ENCODE assay signal across 9 mouse cellular contexts in the genomic region with DNA sequence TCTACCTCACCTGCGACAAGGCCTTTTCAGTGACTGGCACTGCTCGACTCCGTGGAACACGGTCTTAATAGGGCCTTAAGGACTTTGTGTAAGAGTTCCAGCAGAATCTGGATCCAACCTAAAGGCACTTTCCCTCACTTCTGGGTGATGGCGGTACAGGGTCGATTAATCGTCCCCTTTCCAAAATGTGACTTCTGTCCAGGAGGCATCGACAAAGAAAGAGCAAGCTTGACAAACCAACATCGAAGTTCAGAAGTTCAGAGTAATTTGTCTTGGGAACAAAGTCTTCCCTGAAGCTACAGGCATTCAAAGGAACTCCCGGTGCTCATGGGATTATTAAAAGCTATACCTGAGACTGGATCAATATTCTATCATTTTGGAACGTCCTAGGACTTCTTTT. TPM values are rescaled to one million over a fixed set of nuclear protein-coding genes. Genes with fewer than 3 reads are reported as not detected.
A peak's percentile ranks its signal among the peaks of the same experiment; 100 is the strongest.
DNase-seq lines count a peak whose midpoint lies in the region; ATAC-seq and TF ChIP-seq lines count a peak whose summit lies in the region.
"Had no signal": no experiment of that assay in that cellular context is flagged by ENCODE, and none has a peak within 500 bp of the region (broad histone marks: within the 10 kb centered on the region; RNA-seq: fewer than 3 reads in every experiment).

No protein-coding gene starts in this region.

- no peak for TF ChIP-seq POLR2A in kidney, adult 2 months (IDR thresholded peaks at IDR 0.05; ENCODE audit: low read depth, low read length)

- H3K4me1 ChIP-seq in kidney, adult 2 months (ENCODE audit: control insufficient read depth, insufficient read depth, low read length) = peaks cover 11% of the 10 kb centered on the region
- peaks cover 13% of the 10 kb centered on the region for H3K4me1 ChIP-seq in embryonic facial prominence, embryonic 11.5 days (ENCODE audit: control insufficient read depth, insufficient read depth, low read length)
- peaks cover 33% of the 10 kb centered on the region for H3K4me1 ChIP-seq in hindbrain, embryonic 14.5 days (replicated peaks; ENCODE audit: control insufficient read depth, insufficient read depth, low read length)
- peaks cover 38% of the 10 kb centered on the region for H3K4me1 ChIP-seq in midbrain, embryonic 14.5 days (ENCODE audit: control insufficient read depth, insufficient read depth, low read length)

- ATAC-seq in embryonic facial prominence, embryonic 11.5 days (replicated peaks; ENCODE audit: insufficient number of reproducible peaks, low FRiP score, low TSS enrichment, low read depth) = no peak
- ATAC-seq in hindbrain, embryonic 14.5 days (ENCODE audit: low FRiP score) = no peak
- no peak for ATAC-seq in midbrain, embryonic 14.5 days (ENCODE audit: low FRiP score, low TSS enrichment)
- ATAC-seq in CD4-positive, CD25-positive, alpha-beta regulatory T cell, adult 4 months = no peak

- 25% methylated on average over 11 of the region's 11 CpGs for WGBS in kidney, adult 2 months
- 7% methylated on average over 11 of the region's 11 CpGs for WGBS in embryonic facial prominence, embryonic 11.5 days
- 6% methylated on average over 11 of the region's 11 CpGs for WGBS in hindbrain, embryonic 14.5 days
- 7% methylated on average over 11 of the region's 11 CpGs for WGBS in midbrain, embryonic 14.5 days

- no peaks in the 10 kb centered on the region for H3K9me3 ChIP-seq in embryonic facial prominence, embryonic 11.5 days (replicated peaks; ENCODE audit: control insufficient read depth, low read length)
- H3K9me3 ChIP-seq in hindbrain, embryonic 14.5 days (ENCODE audit: control insufficient read depth, low read length) = no peaks in the 10 kb centered on the region
- H3K9me3 ChIP-seq in midbrain, embryonic 14.5 days (ENCODE audit: control insufficient read depth, low read length) = no peaks in the 10 kb centered on the region

- TF ChIP-seq CTCF in kidney, adult 2 months (conservative IDR thresholded peaks at IDR 0.05; ENCODE audit: insufficient read depth, insufficient read length, low read depth, low read length) = no peak

- no peaks in the 10 kb centered on the region for H3K27me3 ChIP-seq in kidney, adult 2 months (replicated peaks; ENCODE audit: control insufficient read depth, insufficient read depth, low read length)
- 0 out of 2 replicates have a peak, but pooled peaks cover 2% of the 10 kb centered on the region for H3K27me3 ChIP-seq in embryonic facial prominence, embryonic 11.5 days (ENCODE audit: control insufficient read depth, insufficient read depth, low read length)
- peaks cover 11% of the 10 kb centered on the region; the same call in 1 of the 2 replicates for H3K27me3 ChIP-seq in hindbrain, embryonic 14.5 days (ENCODE audit: control insufficient read depth, insufficient read depth, low read length)
- peaks cover 14% of the 10 kb centered on the region for H3K27me3 ChIP-seq in midbrain, embryonic 14.5 days (ENCODE audit: control insufficient read depth, insufficient read depth, low read length)

- DNase-seq in kidney, adult 2 months = no peak
- DNase-seq in kidney, postnatal 14 days = no peak
- no peak for DNase-seq in embryonic facial prominence, embryonic 11.5 days (ENCODE audit: low spot score)
- DNase-seq in hindbrain, embryonic 14.5 days (ENCODE audit: low spot score) = no peak
- DNase-seq in midbrain, embryonic 14.5 days = no peak
- no peak for DNase-seq in cerebellum, adult 11 months
- no peak for DNase-seq in adrenal gland, adult (ENCODE audit: inconsistent age in 2 of 2, low spot score in 1 of 2)

- H3K4me2 ChIP-seq in embryonic facial prominence, embryonic 11.5 days (ENCODE audit: low read depth, low read length) = peak overlapping the region; percentile 65
- peak overlapping the region; percentile 57 for H3K4me2 ChIP-seq in hindbrain, embryonic 14.5 days (replicated peaks)
- H3K4me2 ChIP-seq in midbrain, embryonic 14.5 days (ENCODE audit: low read length) = peak overlapping the region; percentile 63

- 0 out of 2 replicates have a peak overlapping the region, but pooled peaks have one; percentile 85 for H3K4me3 ChIP-seq in kidney, adult 2 months (ENCODE audit: insufficient read depth, low read depth, low read length)
- peak overlapping the region; percentile 51; the same call in 1 of the 2 replicates for H3K4me3 ChIP-seq in embryonic facial prominence, embryonic 11.5 days (ENCODE audit: low read depth, low read length)
- peak overlapping the region; percentile 39; the same call in 1 of the 2 replicates for H3K4me3 ChIP-seq in hindbrain, embryonic 14.5 days (replicated peaks; ENCODE audit: low read length)
- H3K4me3 ChIP-seq in midbrain, embryonic 14.5 days (replicated peaks; ENCODE audit: low read depth, low read length) = peak overlapping the region; percentile 41

- no peaks in the 10 kb centered on the region for H3K36me3 ChIP-seq in kidney, adult 2 months (ENCODE audit: control insufficient read depth, insufficient read depth, low read length)
- H3K36me3 ChIP-seq in embryonic facial prominence, embryonic 11.5 days (replicated peaks; ENCODE audit: control insufficient read depth, insufficient read depth, low read depth, low read length) = no peaks in the 10 kb centered on the region
- no peaks in the 10 kb centered on the region for H3K36me3 ChIP-seq in hindbrain, embryonic 14.5 days (replicated peaks; ENCODE audit: control insufficient read depth, insufficient read depth)
- H3K36me3 ChIP-seq in midbrain, embryonic 14.5 days (ENCODE audit: control insufficient read depth, insufficient read depth, low read length) = no peaks in the 10 kb centered on the region

- H3K9ac ChIP-seq in embryonic facial prominence, embryonic 11.5 days (replicated peaks; ENCODE audit: low read length) = peak overlapping the region; percentile 13; the same call in 1 of the 2 replicates
- peak overlapping the region; percentile 63; the same call in 1 of the 2 replicates for H3K9ac ChIP-seq in hindbrain, embryonic 14.5 days
- H3K9ac ChIP-seq in midbrain, embryonic 14.5 days (replicated peaks; ENCODE audit: low read length) = no peak overlapping the region; the same call in 1 of the 2 replicates

- no peak overlapping the region for H3K27ac ChIP-seq in kidney, adult 2 months (ENCODE audit: insufficient read depth, low read depth, low read length)
- H3K27ac ChIP-seq in embryonic facial prominence, embryonic 11.5 days (replicated peaks; ENCODE audit: low read depth, low read length) = no peak overlapping the region
- no peak overlapping the region for H3K27ac ChIP-seq in hindbrain, embryonic 14.5 days
- H3K27ac ChIP-seq in midbrain, embryonic 14.5 days (replicated peaks; ENCODE audit: low read depth, low read length) = no peak overlapping the region

RNA-seq across cellular contexts. Expression of a gene that starts 0.4 kb away (rescaled TPM):
- polyA plus RNA-seq in kidney, adult 2 months (2012; rRNA removed) = 128 and 172 TPM in 2 replicates
- polyA plus RNA-seq in embryonic facial prominence, embryonic 11.5 days (2014; fragmentation: Nextera tagmentation; extraction: Ambion mirVana) = 39.9 and 44.5 TPM in 2 replicates
- 10.3 and 11.1 TPM in 2 replicates for polyA plus RNA-seq in hindbrain, embryonic 14.5 days (2014; fragmentation: Nextera tagmentation; extraction: Ambion mirVana)
- polyA plus RNA-seq in midbrain, embryonic 14.5 days (2014; fragmentation: Nextera tagmentation; extraction: Ambion mirVana) = 12.8 and 13.6 TPM in 2 replicates
- polyA plus RNA-seq in CD4-positive, CD25-positive, alpha-beta regulatory T cell, adult 4 months (2017; shearing (Covaris generic)) = not detected
- polyA plus RNA-seq: erythroblast, embryonic 14.5 days had no signal

RNA-seq across cellular contexts. Expression of a gene that starts 50.1 kb away (rescaled TPM):
- 0.05 and 0.33 TPM in 2 replicates for polyA plus RNA-seq in kidney, adult 2 months (2012; rRNA removed)
- polyA plus RNA-seq in embryonic facial prominence, embryonic 11.5 days (2014; fragmentation: Nextera tagmentation; extraction: Ambion mirVana) = 0.56 TPM in 1 of 2 replicates, not detected in the other
- polyA plus RNA-seq in hindbrain, embryonic 14.5 days (2014; fragmentation: Nextera tagmentation; extraction: Ambion mirVana) = 0.86 and 1.8 TPM in 2 replicates
- polyA plus RNA-seq in midbrain, embryonic 14.5 days (2014; fragmentation: Nextera tagmentation; extraction: Ambion mirVana) = 0.20 and 0.31 TPM in 2 replicates
- not detected for polyA plus RNA-seq in CD4-positive, CD25-positive, alpha-beta regulatory T cell, adult 4 months (2017; shearing (Covaris generic))
- polyA plus RNA-seq: erythroblast, embryonic 14.5 days had no signal

Comparison
In these comparisons a context has a peak if more than half of its experiments do, and no peak if none do; other contexts are left out.
1. RNA of a gene that starts 0.4 kb away (polyA plus RNA-seq): 128 to 172 TPM in kidney, adult 2 months, 39.9 to 44.5 TPM in embryonic facial prominence, embryonic 11.5 days, 12.8 to 13.6 TPM in midbrain, embryonic 14.5 days and 10.3 to 11.1 TPM in hindbrain, embryonic 14.5 days; not detected in CD4-positive, CD25-positive, alpha-beta regulatory T cell, adult 4 months; every median in the first group is over 10 times any median in the second.
2. Peak in every context shown above with its lines, with median percentiles within 50 percentile points of each other: H3K4me3 ChIP-seq and H3K4me2 ChIP-seq.